Mouse (Mus musculus): ENCODE measurements around the gene Ptcra. TPM values are rescaled to one million over a fixed set of nuclear protein-coding genes. Genes with fewer than 3 reads are reported as not detected.
"Not testable (repeated sequence)": the region's sequence is repeated elsewhere in the genome, so short reads cannot be mapped to it uniquely, and the experiment has no call there.

Ptcra gene
- 0.72 and 0.73 TPM in 2 replicates for total RNA-seq (2015)
- not detected in 2 replicates for total RNA-seq (2017)

DNA sequence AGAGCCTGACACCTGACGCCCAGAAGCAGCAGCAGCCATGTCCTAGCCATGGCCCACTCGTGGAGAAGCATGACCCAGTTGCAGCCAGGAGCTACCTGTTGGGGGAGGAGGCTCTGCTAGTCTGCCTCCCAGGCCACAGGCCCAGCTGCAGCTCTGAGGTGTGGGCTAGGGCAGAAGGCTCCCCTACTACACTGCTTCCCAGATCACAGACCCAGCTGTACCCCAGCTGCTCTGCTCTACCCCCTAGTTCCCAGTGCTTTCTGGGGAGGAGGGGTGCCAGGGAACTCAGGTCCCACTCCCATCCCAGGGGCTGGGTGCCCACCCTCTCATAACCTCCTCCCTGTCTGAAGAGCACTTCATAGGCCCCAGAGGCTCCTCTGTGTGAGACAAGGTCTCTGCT, at the start of gene Ptcra:
Gene Ptcra (minus strand): TSS at position 169 of the 400 bp plus-strand sequence.
- ATAC-seq (replicated peaks; ENCODE audit: poor library complexity): no peak

GRCm38 (mm10) chr17:46812442-46812841, 48.9 kb upstream of the Ptcra start:
- no peak for ATAC-seq (replicated peaks; ENCODE audit: poor library complexity)

DNA sequence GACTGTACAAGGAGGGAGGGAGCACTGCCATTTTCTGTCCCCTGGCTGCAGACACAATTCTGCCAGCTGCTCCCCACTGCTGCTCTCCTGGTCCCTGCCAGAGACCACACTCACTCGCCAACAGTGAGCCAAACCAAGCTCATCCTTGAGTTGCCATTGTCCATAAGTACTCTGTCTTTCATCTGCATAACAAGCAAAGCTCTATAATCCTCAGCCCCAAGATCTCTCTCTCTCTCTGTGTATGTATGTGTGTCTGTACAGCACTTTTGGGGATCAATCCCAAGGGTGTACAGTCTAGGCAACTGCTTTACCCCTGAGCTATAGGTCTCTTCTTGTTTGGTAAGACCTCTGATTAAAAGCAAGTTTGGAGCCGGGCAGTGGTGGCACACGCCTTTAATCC, 47.2 kb upstream of the Ptcra start:
- no peak for ATAC-seq (replicated peaks; ENCODE audit: poor library complexity)

- ATAC-seq (replicated peaks; ENCODE audit: poor library complexity): no peak
These were observed 45.8 kb upstream of the Ptcra start for GRCm38 (mm10) chr17:46809131-46809830.

GRCm38 (mm10) chr17:46808376-46808775, 44.9 kb upstream of the Ptcra start:
- no peak for ATAC-seq (replicated peaks; ENCODE audit: poor library complexity)

- no peak for ATAC-seq (replicated peaks; ENCODE audit: poor library complexity)
These were observed 38.2 kb upstream of the Ptcra start for GRCm38 (mm10) chr17:46801761-46802160.

- ATAC-seq (replicated peaks; ENCODE audit: poor library complexity): peak; percentile 79
These were observed 36.2 kb upstream of the Ptcra start for GRCm38 (mm10) chr17:46799680-46800079.

DNA sequence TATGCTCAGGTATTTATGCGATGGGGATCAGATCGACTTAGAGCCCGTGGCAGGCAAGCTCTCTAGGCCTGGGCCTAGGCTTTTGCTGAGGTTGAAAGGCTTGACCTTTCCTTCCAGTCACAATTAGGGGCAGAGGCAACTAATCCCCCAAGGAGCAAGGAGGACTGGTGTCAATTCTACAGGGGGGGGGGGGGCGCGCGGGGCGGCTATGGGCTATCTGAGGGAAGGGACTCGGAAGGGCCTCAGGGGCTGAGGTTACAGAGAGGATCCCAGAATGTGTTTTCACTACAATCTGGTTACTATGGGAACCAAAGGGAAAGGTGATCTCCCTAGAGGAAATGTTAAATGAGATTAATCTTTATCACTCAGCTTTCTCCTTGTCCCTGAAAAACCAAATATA, 33.9 kb upstream of the Ptcra start:
- no peak for ATAC-seq (replicated peaks; ENCODE audit: poor library complexity)

- no peak for ATAC-seq (replicated peaks; ENCODE audit: poor library complexity)
These were observed 33.2 kb upstream of the Ptcra start for GRCm38 (mm10) chr17:46796743-46797142.

DNA sequence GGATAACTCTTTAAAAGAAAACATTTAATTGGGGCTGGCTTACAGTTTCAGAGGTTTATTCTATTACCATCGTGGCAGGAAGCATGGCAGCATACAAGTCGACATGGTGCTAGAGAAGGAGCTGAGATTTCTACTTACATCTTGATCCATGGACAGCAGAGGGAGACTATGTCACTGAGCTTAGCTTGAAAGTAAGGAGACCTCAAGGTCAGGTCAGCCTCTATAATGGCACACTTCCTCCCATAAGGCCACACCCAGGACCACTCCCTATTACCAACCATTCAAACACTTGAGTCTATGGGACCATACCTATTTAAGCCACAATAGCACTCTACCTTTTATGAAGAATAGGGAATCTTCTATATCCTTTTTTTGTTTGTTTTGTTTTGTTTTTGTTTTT, 29.5 kb upstream of the Ptcra start:
- no peak for ATAC-seq (replicated peaks; ENCODE audit: poor library complexity)

DNA sequence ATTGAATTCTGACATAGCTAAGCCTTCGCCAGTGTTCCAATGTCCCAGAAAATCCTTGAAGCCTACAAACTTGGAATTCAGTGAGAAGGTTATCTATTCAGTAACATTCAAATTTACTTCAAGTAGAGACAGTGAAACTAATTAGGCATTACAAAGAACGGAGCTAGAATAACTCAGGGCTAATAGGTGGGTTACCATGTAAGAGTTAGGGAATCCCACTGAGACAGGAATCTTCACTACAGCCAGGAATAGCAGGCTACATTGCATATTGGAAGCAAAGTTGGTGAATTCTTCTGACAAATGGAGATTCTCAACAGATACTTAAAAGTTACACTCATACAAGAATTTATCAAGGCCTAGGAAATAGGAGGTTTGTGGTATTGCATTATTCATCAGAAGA, 24.5 kb upstream of the Ptcra start:
- not testable (repeated sequence) for ATAC-seq (replicated peaks; ENCODE audit: poor library complexity)

- peak; percentile 19 for ATAC-seq (replicated peaks; ENCODE audit: poor library complexity)
These were observed 23.4 kb upstream of the Ptcra start for GRCm38 (mm10) chr17:46786952-46787351.

- peak; percentile 4; the same call in 1 of the 2 replicates for ATAC-seq (replicated peaks; ENCODE audit: poor library complexity)
These were observed 19.7 kb upstream of the Ptcra start for GRCm38 (mm10) chr17:46783222-46783565.

DNA sequence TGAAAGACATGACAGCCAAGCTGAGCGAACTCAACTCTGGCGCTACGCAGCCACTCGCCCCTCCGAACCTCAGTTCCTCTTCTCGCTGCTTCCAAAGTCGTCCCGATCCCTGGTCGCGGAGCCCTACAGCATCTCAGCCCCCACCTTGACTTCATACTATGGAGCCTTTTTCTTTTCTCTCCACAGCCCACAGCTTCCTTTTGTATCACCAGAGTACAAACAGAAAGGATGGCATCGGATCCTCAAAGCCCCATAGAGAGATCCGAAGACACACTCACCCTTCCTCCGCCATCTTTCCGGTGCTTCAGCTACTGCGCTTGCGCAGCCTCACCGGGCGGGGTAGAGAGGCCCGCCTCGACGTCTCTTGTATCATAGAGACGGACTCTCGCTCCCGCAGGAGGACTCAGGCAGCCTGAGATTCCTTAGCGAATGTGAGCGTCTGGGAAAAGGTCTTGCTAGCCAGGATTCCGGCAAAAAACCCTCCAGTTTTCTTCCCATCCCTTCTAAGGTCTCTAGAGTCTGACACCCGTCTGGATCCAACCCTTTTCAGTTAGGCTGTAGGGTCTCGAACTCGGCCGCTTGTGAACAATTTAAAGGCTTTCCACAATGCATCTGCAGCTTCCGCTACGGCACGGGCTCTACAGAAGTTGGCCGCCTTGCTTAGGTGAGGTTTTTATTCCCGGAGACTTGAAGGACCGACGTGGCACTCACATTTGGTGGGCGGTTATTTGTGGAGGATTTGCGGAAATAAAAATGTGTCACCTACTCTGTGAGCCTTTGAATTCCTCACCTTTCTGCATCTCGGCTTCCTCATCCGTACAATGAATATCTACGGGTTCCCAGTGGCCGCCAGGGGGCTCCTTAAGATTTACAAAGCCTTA, 19.1 kb upstream of the Ptcra start, which contains the start of gene Rpl7l1:
Gene Rpl7l1 (minus strand): TSS at position 332 of the 881 bp plus-strand sequence.
- peak; percentile 91 for ATAC-seq (replicated peaks; ENCODE audit: poor library complexity)

DNA sequence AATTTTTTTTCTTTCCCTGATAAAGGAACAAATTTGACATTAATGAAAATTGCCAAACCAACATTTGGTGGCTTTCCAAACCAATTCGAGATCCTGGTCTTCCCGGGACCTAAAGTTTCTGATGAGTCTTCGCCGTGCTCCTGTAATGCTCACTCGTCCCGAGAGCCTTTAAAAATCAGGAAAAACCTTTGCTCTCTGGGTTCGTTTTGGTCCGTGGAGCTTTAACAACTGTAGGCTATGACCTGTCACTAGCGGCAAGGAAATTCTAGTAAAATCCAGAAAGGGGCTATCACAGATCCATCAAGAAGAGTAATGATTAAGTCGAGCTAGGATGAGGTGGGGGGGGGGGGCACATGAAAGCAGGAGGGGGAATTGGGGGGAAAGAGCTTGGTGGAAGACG, 18.4 kb upstream of the Ptcra start:
- ATAC-seq (replicated peaks; ENCODE audit: poor library complexity): no peak

DNA sequence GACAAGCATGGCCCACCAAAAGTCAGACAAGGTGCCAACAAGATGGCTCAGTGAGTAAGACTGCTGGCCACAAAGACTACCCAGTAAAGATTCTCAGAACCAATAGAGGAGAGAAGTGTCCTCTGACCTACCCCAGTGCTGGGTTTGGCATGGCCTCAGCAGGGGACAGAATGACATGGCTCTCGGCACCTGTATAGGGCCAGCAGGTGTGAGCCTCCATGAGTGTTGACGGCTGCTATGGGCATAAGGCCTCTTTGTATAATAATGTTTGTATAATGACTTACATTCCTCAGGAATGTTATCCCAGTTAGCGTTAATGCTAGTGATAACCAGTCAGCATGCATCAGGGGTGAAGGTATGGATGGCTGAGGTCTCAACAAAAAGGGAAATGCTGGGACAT, 12.6 kb upstream of the Ptcra start:
- ATAC-seq (replicated peaks; ENCODE audit: poor library complexity): no peak

GRCm38 (mm10) chr17:46775070-46775469, 11.6 kb upstream of the Ptcra start:
- ATAC-seq (replicated peaks; ENCODE audit: poor library complexity): no peak

GRCm38 (mm10) chr17:46774131-46774472, 10.6 kb upstream of the Ptcra start:
- no peak for ATAC-seq (replicated peaks; ENCODE audit: poor library complexity)

DNA sequence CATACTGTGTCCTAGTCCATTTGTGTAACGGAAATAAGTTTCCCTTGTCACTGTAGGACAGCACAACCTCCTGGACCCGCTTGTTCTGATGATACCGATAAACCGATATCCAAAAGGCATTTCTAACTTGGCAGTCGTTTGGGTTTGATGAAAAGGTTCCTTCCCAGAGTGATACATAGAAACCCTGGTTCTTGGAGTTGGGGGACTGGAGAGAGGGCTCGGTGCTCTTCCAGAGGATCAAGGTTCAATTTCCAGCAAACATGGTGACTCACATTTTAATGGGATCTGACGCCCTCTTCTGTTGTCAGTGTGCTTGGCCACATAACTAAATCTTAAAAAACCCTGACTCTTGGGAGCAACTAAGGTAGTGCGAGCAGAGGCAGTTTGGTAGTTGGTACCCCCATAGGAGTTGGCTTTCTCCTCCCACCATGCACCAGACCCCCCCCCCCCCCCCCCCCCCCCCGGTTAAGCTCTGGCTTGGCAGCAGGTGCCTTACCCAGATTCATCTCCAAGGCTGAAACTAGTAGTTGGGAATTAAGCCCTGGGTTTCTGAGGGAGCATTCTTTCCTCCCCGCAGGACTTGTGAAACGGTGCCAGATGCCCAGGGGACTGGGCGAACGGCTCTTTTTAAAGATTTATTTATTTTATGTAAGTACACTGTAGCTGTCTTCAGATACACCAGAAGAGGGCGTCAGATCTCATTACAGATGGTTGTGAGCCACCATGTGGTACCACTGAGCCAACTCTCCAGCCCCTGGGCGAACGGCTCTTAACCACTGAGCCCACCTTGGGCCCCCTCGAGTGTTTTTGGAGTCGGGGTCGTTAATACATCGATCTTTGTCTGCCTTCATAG, 10.0 kb upstream of the Ptcra start:
- ATAC-seq (replicated peaks; ENCODE audit: poor library complexity): peak; percentile 14; the same call in 1 of the 2 replicates

- peak; percentile 78 for ATAC-seq (replicated peaks; ENCODE audit: poor library complexity)
These were observed 9.1 kb upstream of the Ptcra start, which contains the start of gene 2310039H08Rik for GRCm38 (mm10) chr17:46772404-46773277. Gene 2310039H08Rik (plus strand): TSS chr17:46772635.

Data from megakaryocyte progenitor cell, adult 5-6 weeks (primary cell).